Mouse (Mus musculus): ENCODE results near the gene Suclg2.
A peak's percentile ranks its signal among the peaks of the same experiment; 100 is the strongest.

Suclg2 gene

DNA sequence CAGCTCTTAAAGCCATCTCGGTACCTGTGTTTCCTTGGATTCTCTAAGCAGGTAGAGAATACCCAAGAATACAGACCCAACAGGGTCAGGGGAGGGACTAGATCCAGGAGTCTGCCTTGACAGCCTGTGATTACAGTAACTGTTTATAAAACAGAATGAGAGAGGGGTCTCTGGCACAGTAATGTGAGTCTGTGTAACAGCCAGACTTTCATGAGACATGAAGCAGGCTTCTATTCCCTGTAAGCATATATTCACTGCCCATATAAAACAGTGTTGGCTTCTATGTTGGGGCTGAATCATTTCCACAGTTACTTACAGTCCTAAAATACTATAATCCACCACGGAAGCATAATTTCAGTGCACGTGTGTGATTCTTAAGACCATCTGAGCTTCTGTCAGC is 19.3 kb downstream of the Suclg2 start:
- DNase-seq: no peak

DNA sequence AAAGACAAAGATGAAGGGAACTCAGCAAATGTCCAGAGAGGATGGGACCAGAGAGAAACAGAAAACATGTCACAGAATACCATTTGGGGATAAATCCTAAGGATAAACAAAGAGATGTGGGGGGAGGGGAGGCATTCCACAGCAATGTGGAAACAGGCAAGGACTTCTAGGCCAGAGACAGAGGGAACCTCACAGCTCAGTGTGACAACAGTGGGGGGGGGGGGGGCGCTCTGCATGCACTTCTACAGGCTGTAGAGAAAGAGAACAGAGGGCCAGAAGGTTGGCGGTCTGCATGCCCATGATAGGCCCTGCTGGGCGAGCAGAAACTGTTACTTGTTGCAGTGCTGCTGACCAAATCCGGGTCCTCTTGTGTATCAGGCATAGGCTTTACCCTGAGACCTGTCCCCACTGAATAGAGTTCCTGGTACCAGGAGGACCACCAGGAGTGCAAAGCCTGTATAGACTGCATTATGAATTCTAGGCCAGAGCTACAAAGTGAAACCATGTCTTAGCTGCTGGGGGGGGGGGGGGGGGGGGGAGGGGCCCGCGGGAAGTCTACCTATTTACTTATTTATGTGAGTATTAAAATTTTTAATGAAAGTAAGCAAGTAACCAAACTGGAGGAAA is 20.0 kb downstream of the Suclg2 start:
- DNase-seq: no peak

DNA sequence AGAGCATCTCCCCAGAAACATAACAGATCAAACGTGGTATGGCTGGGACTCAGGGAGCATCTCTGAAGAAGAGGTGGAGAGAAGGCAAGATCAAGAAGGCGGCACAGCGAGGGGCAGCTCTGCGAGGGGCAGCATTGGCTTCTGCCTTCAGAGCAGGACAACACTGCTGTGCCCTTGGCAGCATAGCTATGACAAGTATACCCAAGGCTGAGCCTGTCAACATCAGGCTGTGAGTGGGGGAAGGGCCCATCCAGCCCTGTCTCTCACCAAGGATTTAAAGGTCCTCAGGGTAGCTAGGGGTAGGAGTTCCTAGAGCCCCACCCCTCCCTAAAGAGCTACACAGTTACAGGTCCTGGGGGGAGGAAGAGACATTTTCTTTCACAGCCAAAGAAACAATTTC is 23.7 kb downstream of the Suclg2 start:
- DNase-seq: no peak

DNA sequence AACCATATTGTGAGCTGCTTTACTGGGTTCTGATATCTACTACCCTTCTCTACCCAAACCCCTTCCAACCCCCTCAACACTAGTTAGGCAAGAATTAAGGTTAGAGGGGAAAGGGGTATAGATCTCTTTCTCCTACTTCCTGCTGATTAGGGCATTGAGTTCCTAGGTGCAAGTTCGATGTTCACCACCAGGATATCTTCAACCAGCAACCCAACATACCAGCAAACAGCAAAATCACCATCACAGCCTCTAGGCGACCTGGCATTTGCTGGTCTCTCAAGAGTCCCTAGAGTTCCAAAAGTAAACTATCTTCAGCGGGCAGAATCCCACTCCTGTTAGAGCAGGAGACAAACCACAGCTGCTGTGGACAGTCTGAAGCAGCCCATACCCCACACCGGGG is 33.4 kb downstream of the Suclg2 start:
- DNase-seq: no peak

DNA sequence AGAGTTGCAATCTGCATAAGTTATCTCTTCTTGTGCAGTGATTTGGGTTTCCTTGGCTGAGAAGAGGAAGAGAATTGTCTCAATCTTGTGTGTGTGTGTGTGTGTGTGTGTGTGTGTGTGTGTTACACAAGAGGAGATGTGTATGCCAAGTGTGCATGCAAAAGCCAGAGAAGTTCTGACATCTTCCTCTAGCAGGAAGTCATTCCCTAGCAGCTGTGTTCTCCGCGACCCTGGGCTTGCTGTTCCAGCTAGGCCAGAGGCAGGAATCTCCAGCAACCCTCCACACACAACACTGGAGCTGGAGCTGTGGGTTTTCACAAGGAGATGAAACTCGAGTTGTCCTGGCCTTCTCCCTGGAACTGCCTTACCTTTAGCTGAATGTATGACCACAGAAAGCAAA is 38.9 kb downstream of the Suclg2 start:
- DNase-seq: no peak

DNA sequence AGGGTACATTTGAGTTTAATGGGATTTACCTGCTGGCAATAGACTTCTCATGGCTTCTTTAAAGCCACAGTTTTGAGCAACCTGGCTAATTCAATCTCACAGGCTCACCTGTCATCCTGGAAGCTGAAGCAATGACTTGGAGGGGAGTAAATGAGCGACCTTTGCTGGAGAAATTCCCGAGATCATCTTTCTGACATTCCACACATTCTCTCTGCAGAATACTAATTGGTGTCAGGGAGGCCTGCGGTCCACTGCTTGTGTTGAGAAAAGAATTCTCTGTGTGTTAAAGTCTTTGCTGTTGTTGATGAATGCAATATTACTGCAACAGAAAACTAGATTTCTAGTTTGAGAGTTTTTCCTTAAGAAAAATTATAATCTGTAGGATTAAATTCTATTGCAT is 39.3 kb downstream of the Suclg2 start:
- DNase-seq: no peak

DNA sequence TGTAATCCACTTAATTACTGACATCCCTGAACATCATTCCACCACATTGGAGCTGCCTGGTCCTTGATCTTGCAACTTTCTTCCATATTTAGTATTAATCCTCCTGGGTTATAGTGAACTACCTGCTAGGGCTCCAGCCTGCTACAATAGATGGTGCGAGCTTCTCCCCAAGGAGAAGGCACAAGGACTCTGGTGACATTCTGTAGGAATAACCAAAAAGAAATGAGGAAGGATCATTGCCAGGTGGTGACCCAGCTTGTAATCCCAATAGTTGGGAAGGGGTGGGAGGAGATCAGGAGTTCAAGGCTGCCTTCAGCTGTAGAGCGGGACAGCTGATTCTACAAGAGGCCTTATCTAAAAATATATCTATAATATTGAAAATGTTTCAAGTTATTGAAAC is 41.6 kb downstream of the Suclg2 start:
- DNase-seq: no peak

DNA sequence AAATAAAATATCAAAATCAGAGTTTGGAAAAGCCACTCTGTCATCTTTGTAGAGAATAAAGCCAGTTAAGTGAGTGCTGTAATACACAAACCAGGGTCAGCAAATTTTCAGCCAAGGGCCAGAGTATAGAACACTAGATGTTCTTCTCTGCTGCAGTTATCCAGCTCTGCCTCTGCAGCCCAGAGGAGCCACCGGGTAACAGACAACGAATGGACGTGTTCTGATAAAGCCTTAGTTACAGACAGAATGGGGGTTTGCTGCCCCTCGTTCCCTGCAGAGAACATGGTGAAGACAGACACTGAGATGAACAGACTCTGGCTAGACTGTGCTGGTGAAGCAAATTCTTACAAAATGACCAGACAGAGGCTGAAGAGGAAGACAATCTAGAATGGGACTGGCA is 42.2 kb downstream of the Suclg2 start:
- no peak for DNase-seq

DNA sequence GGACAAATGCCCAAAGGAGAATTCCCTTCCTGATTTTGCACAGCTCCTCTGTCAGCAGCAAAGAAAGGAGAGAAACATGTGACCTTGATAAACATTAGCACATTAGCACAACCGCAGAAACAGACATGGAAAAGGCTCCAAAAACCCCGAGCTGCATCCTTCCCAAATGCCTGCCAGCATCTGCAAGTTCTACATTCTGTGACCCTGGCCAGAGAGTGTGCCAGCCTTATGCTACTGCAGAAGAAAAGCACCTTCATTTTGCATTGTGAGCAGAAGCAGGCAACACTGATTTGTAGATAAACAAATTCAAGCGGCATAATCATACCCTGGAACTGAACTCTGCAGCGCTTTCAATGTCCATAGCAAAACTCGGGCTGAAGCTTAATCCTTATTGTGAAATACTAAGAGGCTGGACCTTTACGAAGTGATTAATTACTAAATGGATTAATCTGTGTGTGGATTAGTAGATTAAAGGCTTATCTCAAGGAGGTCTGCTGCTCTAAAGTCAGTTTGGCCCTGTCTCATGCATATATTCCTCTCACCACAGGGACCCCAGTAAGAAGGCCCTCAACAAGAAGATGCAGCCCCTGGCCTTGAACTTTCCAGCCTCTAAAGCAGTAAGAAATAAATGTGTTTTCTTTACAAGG is 43.4 kb downstream of the Suclg2 start:
- DNase-seq: no peak

DNA sequence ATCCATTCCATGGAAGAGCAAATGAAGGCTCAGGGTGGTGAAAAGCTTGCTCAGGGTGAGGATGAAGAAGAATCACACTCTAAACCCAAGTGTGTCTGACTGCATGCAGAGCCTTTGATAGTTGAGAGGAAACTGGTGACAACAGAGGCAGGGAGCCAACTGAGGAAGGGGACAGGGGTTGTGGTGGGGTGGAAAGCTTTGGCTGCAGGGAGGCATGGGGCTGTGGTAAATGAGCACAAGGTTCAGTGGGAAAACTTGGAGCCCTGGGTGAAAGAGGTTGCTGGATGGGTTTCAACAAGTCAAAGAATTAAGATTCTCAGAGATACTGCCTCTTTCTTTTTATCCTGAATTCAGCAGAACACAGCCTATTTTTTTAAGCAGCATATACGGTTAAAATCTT is 43.9 kb downstream of the Suclg2 start:
- no peak for DNase-seq

DNA sequence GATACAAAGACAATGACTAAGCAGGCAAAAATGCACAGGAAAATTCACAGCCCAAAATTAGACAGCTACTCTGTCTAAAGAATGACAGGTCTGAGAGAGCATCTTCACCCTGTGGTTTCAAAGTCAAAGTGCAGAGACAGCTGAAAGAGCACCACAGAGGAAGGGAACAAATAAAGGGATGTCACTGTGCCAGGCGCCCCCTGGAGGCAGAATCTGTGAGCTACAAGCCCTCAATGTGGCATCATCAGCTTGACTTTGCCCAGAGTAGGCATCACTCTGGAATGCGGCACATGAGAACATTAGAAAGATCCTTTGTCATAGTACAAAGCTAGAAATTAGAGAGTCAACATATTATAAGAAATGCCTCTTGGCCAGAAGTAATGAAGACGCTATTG is 49.3 kb downstream of the Suclg2 start:
- peak; percentile 21 to 45 for DNase-seq

DNA sequence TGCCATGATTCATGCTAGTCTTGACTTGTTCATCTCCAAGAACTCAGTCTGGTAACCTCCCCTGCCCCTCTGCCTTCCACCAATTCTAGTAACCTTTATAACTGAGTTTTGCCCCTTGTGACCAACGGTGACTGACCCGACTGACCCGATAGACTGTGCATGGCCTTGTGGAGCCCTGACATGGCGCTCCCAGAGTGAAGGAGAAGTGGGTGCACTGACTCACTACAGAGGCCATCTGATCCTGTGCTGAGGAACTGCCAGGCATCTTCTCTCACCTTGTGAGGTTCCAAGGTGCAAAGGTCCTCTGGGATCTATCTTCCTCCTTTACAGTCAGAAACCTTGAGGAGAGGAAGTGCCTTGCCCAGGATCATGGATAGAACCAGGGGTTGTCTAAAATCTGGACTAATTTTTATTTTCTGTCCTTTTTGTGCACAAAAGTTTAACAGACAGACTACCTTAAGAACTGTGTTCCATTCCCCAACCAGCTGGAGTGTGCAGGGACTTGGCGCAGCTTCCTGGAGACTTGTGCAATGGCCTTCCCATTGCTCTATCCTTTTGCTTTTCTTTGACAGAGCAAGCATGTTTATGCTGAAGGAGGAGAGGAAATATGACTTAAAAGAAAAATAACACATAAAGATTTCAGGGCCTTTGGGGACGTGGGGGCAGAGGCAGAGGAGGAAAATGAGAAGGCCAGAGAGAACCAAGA is 49.8 kb downstream of the Suclg2 start:
- no peak for DNase-seq

DNA sequence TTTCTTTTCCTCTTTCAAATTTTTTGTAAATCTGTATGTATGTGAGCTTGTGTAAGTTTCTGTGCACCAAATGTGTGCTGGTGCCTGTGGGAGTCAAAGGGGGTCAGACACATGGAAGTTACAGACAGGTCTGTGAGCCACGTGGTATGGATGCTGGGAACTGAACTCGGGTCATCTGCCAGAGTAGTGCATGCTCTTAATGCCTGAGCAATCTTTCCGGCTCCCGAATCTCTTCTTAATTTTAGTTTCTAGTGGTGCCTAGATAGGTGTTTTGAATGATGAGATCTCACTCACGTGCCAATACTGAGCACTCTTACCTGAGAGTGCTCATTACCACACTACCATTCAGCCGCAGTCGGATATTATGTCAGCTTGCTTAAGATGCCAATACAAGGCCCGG is 60.9 kb downstream of the Suclg2 start:
- no peak for DNase-seq

DNA sequence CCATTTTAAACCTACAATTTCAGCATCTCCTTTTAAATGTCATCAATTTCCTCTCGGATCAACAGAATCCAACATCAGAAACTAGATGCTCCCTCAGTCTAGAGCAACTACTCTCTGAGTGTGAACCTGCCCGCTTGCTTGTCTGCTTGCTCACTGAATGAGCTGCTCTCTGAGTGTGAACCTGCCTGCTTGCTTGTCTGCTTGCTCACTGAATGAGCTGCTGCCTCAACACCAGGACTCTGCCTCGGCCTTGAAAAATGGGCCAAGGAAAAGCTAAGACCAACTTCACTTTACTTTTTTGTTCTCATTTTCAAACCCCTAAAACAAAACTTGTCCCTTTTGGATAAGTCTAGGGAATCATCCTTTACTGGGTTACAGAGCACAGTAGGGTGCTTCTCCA is 64.9 kb downstream of the Suclg2 start:
- no peak for DNase-seq

DNA sequence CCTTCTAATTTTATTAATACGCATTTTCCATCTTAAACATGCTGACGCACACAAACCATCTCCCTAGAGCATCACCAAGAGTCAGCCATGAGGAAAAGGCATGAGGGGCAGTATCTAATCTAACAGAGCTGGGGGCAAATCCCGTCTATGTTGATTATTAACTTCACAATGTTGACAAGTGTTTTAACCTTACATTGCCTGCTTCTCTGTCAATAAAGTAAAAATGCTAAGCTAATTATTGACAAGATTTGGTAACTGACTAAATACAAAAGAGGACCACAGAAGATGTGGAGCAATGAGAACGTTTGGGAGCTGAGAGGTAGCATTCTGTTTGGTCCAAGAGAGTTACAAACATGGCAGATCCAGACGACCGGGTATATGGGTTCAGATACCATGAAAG is 65.8 kb downstream of the Suclg2 start:
- no peak for DNase-seq

DNA sequence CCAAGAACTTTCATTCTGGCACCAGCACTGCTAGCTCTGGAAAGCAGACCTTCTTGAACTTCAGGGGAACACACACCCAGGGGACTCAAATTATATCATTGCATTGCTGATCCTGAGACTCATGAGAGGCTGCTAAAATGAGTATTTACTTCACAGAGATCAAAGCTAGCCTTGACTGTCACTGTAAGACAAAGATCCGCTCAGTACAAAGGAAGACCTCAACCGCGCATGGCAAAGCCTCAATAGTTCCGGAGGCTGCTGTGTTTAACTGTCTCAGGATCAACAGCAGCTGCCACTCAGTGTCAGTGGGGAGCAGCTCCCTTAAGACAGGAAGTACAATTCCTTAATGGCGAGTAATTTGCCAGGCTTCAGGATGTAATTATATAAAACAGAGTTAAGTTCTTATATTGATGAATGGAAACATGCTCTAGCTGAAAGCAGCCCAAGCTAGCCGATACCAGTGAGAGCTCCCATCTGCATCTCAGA is 67.2 kb downstream of the Suclg2 start:
- DNase-seq: no peak

DNA sequence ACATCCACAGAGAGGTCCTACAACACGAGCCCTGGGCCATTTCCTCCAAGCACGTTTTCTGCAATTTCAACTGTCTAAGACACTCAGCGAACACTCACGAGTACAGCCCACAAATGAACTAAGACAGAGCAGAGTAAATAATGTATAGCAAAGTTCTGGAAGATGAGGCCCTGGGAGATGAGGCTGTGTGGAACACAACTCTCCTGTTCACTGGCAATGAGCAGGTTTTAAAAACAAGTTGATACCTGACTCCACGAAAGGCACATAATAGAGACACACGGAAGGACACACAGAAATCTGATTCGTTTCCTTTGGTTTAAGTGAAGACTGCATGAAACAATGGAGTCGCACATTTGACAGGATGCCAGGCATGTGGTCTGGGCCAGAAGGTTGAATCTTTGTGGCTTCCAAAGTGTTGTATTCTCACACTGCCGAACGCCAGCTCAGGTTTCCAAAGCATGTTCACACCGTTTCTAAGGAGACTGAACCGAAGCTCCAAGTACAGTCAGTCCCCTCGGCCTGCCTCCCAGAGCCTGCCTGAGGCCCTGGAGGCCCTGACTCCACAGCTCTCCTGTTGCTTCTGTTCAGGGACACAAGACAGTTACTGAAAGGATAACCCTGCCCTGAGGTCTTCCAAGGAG is 68.4 kb downstream of the Suclg2 start:
- no peak for DNase-seq

DNA sequence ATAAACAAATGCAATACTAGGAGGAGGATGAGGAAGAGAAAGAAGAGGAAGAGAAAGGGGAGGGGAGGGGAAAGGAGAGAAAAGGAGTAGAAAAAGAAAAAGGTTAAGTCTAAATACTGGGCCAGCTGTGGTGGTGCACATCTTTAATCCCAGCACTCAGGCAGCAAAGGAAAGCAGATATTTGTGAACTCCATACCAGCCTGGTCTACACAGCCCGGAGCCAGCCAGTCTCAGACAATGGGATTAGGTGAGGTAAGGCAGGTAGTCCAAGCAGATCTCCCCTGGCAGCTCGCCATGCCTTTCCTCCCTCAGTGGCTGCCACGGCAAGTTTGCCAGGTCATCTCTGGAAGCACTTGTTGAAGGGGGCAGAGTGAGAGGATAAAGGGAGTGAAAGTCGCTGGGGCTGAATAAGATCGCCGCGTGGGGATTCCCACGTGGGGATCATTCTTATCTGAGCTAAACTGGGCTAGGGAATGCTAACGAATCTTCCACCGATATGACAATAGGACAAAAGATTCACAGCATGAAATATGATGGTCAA is 69.4 kb downstream of the Suclg2 start:
- DNase-seq: peak in 1 of 2 experiments; percentile 14

DNA sequence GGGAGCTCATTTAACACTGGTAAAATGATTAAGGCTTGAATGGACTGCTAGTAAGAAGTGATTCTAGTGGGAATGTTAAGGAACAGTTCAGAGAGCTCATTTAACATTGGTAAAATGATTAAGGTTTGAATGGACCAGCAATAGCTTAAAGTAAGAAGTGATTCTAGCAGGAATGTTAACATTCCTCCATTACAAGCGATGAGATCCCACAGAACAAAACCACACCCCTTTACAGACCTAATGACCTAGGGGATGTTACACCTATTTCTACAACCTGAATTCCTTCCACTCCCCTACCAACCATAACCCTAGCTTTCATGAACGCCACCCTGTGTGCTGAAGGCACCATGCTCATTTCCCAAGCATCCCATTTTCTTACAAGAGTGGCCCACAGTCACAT is 81.2 kb downstream of the Suclg2 start:
- no peak for DNase-seq

DNA sequence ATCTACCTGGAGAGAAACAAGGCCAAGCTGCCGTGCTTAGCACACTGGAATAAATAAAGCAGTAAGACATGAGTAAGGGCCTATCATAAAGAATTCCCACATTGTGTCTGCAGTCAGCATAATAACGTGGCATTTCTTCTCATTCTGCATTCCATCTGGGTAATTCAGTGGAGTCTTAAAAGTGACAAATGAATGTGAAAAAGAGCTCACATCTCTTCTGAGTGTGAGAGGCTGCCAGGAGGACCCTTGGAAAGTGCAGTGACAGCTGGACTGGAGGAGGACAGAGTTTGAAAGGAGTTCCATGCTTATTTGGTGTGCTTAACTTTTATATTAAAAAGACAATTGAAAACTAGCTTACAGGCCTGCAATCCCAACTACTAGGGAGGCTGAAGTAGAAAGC is 83.2 kb downstream of the Suclg2 start:
- DNase-seq: no peak

DNA sequence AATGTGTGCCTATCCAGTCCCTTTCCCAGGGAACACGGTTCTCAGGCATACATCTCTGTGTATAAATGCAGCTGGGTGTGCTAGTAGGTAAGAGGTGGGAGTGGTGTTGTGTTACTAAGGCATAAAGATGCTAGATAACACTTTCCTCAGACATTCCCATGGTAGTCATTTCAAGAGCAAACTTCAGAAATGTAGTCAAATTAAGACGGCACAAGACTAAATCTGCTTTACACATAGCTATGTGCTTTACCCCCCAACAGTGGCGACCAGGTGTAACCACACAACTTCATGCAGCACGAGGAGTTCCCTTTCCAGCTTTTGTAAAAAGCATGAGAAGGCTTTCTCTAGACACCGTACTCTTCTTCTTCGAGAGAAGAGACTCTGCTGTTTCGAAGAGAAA is 89.5 kb downstream of the Suclg2 start:
- no peak for DNase-seq

DNA sequence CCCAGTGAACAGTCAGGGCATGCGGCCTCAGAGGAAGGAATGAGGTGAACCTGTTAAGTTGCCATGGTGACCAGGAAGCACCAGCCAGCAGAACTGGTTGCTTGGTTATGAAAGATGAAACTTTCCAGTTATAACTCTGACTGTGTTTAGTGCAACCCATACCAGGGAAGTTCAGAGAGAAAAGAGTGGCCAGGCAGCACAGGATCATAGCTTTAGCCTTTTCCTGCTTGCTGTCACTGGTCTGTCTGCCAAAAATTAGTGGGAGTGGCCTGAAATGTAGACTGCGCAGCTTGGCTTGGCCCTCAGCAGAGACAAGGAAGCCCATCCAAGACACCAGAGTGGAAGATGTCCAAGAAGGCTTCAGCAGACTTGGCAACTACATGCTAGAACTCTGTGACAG is 96.8 kb downstream of the Suclg2 start:
- DNase-seq: peak; percentile 27 to 47

DNA sequence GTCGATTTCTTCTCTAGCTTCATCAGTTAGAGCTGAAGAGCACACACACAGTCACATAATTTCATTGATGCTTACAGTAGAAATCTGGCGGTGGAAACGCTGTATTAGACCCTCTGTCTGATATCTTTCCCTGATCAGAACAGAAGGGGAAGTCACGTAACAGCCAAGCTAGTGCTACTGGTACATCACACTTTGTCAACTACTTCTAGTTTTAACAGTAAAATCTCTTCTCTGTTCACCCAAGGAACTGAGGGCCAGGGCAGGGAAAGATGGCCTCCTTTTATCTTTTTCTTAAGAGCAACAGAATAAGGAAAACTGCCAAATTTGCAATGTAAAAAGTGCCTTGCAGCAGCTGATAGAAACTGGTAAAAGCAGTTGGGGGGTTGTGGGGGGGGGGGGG is 97.8 kb downstream of the Suclg2 start:
- no peak for DNase-seq

DNA sequence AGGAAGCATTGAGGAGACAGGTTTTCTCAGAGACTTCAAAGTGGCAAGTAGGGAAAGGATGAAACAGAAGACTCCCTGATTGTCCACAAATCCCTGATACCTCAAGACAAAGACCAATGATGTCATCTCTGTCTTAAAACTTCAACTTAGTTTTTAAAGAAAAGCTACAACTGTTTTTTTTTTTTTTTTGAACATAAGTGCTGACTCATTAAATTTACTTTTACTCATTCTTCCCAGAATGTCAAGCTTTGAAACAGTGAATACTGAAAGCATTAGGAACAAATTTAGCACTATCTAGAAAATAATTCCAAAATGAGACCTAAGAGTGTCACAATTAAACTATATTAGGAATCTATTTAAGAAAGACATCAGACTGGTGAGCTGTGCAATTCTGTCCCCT is 98.8 kb downstream of the Suclg2 start:
- DNase-seq: no peak

All from cerebellum, postnatal 25 days (tissue).